Mouse (Mus musculus): ENCODE results near the gene Elf4.

Elf4 gene

GRCm38 (mm10) chrX:48462754-48463507, at the start of gene Elf4:
Elf4 (minus strand) TSS chrX:48463132.
- in situ Hi-C loops (cut with MboI, MseI), result no loop called here

- in situ Hi-C loops (cut with MboI, MseI), result no loop called here
Observed at GRCm38 (mm10) chrX:48493763-48494162, 30.8 kb upstream of the Elf4 start.

- in situ Hi-C loops (cut with MboI, MseI), result no loop called here
Observed at GRCm38 (mm10) chrX:48481687-48482086, 18.8 kb upstream of the Elf4 start.

GRCm38 (mm10) chrX:48481095-48481494, 18.2 kb upstream of the Elf4 start:
- in situ Hi-C loops (cut with MboI, MseI), result no loop called here

GRCm38 (mm10) chrX:48467355-48467946, 4.5 kb upstream of the Elf4 start:
- in situ Hi-C loops (cut with MboI, MseI), result no loop called here

GRCm38 (mm10) chrX:48466174-48466573, 3.2 kb upstream of the Elf4 start:
- in situ Hi-C loops (cut with MboI, MseI), result no loop called here

GRCm38 (mm10) chrX:48464436-48464835, 1.5 kb upstream of the Elf4 start:
- in situ Hi-C loops (cut with MboI, MseI), result no loop called here

- in situ Hi-C loops (cut with MboI, MseI), result no loop called here
Observed at GRCm38 (mm10) chrX:48463636-48464035, 704 bp upstream of the Elf4 start.

GRCm38 (mm10) chrX:48462297-48462696, 635 bp downstream of the Elf4 start:
- in situ Hi-C loops (cut with MboI, MseI), result no loop called here

- in situ Hi-C loops (cut with MboI, MseI), result no loop called here
Observed at GRCm38 (mm10) chrX:48461006-48461405, 1.9 kb downstream of the Elf4 start.

GRCm38 (mm10) chrX:48460496-48460895, 2.4 kb downstream of the Elf4 start:
- in situ Hi-C loops (cut with MboI, MseI), result no loop called here

GRCm38 (mm10) chrX:48456956-48457355, 6.0 kb downstream of the Elf4 start:
- in situ Hi-C loops (cut with MboI, MseI), result loop anchor here (5.0 kb wide), 1 partner anchor 35 kb away; no protein-coding TSS in a partner anchor

- in situ Hi-C loops (cut with MboI, MseI), result loop anchor here (5.0 kb wide), 1 partner anchor 33 kb away; no protein-coding TSS in a partner anchor
Observed at GRCm38 (mm10) chrX:48455018-48455417, 7.9 kb downstream of the Elf4 start.

GRCm38 (mm10) chrX:48454495-48454878, 8.4 kb downstream of the Elf4 start:
- in situ Hi-C loops (cut with MboI, MseI), result no loop called here

- in situ Hi-C loops (cut with MboI, MseI), result no loop called here
Observed at GRCm38 (mm10) chrX:48453736-48454494, 9.0 kb downstream of the Elf4 start.

GRCm38 (mm10) chrX:48452931-48453673, 9.8 kb downstream of the Elf4 start:
- in situ Hi-C loops (cut with MboI, MseI), result no loop called here

GRCm38 (mm10) chrX:48452231-48452890, 10.6 kb downstream of the Elf4 start:
- in situ Hi-C loops (cut with MboI, MseI), result no loop called here

- in situ Hi-C loops (cut with MboI, MseI), result no loop called here
Observed at GRCm38 (mm10) chrX:48449646-48450045, 13.3 kb downstream of the Elf4 start.

- in situ Hi-C loops (cut with MboI, MseI), result no loop called here
Observed at GRCm38 (mm10) chrX:48444677-48445076, 18.3 kb downstream of the Elf4 start.

- in situ Hi-C loops (cut with MboI, MseI), result no loop called here
Observed at GRCm38 (mm10) chrX:48441954-48442353, 21.0 kb downstream of the Elf4 start.

GRCm38 (mm10) chrX:48441548-48441947, 21.4 kb downstream of the Elf4 start:
- in situ Hi-C loops (cut with MboI, MseI), result no loop called here

All from regulatory T cell (primary cell).